Mouse (Mus musculus) liver, embryonic 14.5 days (tissue): ENCODE results near the gene Tssk6. TPM values are rescaled to one million over a fixed set of nuclear protein-coding genes. Genes with fewer than 3 reads are reported as not detected.

ENCODE experiments used
- ATAC-seq: fragments of 200-750 bp; cut with Nextera tagmentation; 2 replicates; pipeline ENCODE4 v1.8.0; 2017; ENCODE audit warnings: moderate number of reproducible peaks, mild to moderate bottlenecking, moderate library complexity; ENCODE audit not compliant: insufficient read depth
- DNase-seq, 3 experiments: peaks; one replicate each; pipeline ENCODE4 v3.0.0-alpha.2; 2012 to 2013; ENCODE audit warnings: low read depth in 3 of 3, low spot score in 3 of 3
- H3K27ac ChIP-seq: fragments of 300-500 bp; sonication (generic); 2 replicates; pipeline ENCODE4 v1.5.1; 2014; ENCODE audit warnings: moderate library complexity, mild to moderate bottlenecking, control low read depth, inconsistent platforms
- H3K27me3 ChIP-seq: fragments of 300-500 bp; sonication (generic); 2 replicates; pipeline ENCODE4 v1.6.1; 2014; ENCODE audit warnings: mild to moderate bottlenecking, low read length, moderate library complexity; ENCODE audit not compliant: control insufficient read depth, insufficient read depth
- H3K36me3 ChIP-seq: fragments of 300-500 bp; sonication (generic); replicated peaks from 2 replicates; pipeline ENCODE4 v1.6.1; 2014; ENCODE audit warnings: low read depth; ENCODE audit not compliant: control insufficient read depth, insufficient read depth
- H3K4me1 ChIP-seq, 2 experiments: fragments of 200-500 bp in 1 of 2; fragments of 300-500 bp in 1 of 2; sonication (generic) in 1 of 2; replicated peaks; 2 replicates each; pipeline ENCODE4 v1.6.1; 2012 to 2014; ENCODE audit warnings: antibody characterized with exemption in 1 of 2, inconsistent platforms in 1 of 2, low read length in 1 of 2; ENCODE audit not compliant: control insufficient read depth in 2 of 2, insufficient read depth in 2 of 2
- H3K4me2 ChIP-seq: fragments of 300-500 bp; sonication (generic); 2 replicates; pipeline ENCODE4 v1.6.1; 2014; ENCODE audit warnings: low read depth, mild to moderate bottlenecking, control low read depth, moderate library complexity
- H3K4me3 ChIP-seq, 2 experiments: fragments of 200-500 bp in 1 of 2; fragments of 300-500 bp in 1 of 2; sonication (generic) in 1 of 2; 2 replicates each; pipeline ENCODE4 v1.5.1; 2012 to 2014; ENCODE audit warnings: low read depth in 2 of 2, low read length in 2 of 2, mild to moderate bottlenecking in 2 of 2, control low read depth in 1 of 2, inconsistent platforms in 1 of 2, moderate library complexity in 1 of 2; ENCODE audit not compliant: insufficient read depth in 1 of 2
- H3K9ac ChIP-seq: fragments of 300-500 bp; sonication (generic); replicated peaks from 2 replicates; pipeline ENCODE4 v1.6.1; 2014; ENCODE audit warnings: mild to moderate bottlenecking, control low read depth, moderate library complexity
- H3K9me3 ChIP-seq: fragments of 300-500 bp; sonication (generic); 2 replicates; pipeline ENCODE4 v1.6.1; 2016; ENCODE audit warnings: low read length, mixed read lengths; ENCODE audit not compliant: control insufficient read depth
- CTCF ChIP-seq: IDR thresholded peaks from 2 replicates; pipeline ENCODE4 v1.5.1; 2016; ENCODE audit warnings: antibody characterized with exemption, low read depth, control low read depth
- EP300 ChIP-seq: IDR thresholded peaks from 2 replicates; pipeline ENCODE4 v1.6.1; 2016; ENCODE audit warnings: antibody characterized with exemption, low read depth
- WGBS: fragments of 180-500 bp; shearing (Covaris S2); extraction: QIAGEN DNeasy Blood & Tissue Kit; methylation state at CpG from one replicate; pipeline ENCODE4 v1.1.7; 2014; ENCODE audit not compliant: insufficient replicate concordance; 5-methylcytosine and 5-hydroxymethylcytosine counted together
- polyA plus RNA-seq, 2 experiments: library from polyadenylated mRNA; depleted of rRNA in 1 of 2; stranded (reverse) in 1 of 2; unstranded in 1 of 2; fragments of >200 nt; fragmentation: Nextera tagmentation in 1 of 2; extraction: Ambion mirVana in 1 of 2; gene quantifications; 2 replicates each; pipeline versions ENCODE4 v1.2.1 to v1.2.3; 2012 to 2014

Tssk6 gene
- polyA plus RNA-seq, 2 experiments, result 0.41 to 1.7 TPM

DNA sequence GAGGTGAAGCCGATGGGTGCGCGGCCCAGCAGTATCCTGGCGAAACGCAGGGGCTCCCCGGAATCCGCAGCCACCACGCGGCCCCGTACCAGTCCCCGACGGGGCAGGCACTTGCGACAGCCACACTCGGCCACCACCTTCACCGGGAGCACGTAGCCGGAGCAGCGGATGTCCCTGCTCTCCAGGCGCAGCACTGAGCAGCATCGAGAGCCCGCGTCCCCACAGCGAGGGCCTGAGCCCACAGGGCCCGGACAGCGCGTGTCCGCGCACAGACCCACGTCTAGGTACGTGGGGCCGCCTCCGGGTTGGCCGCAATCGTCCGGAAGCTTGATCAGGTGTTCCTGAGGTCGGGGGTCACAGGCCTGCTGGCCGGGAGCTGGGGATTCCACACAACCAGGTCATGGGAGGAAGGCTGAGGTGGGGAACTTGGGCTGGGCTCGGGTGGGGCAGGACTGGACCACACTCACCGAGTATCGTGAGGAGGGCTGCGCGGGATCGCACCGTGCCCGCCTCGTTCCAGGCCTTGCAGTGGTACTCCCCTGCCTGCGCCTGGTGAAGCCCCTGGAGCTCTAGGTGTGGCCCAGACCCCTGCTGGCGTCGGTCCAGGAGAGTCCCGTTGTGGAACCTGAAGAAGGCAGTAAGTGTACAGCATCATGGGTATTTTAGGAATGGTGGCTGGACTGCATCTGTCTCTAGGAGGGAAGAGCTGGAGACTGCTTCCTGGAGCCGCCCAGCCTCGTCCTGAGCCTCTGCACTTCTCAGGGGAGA lies 19.0 kb upstream of the Tssk6 start:
- DNase-seq, result no peak

GRCm38 (mm10) chr8:69884141-69884540 lies 17.8 kb upstream of the Tssk6 start:
- Histone ChIP-seq H3K4me3 (no peak overlapping the region), H3K27ac (no peak overlapping the region), H3K36me3 (no peaks in the 10 kb centered on the region), H3K9me3 (no peaks in the 10 kb centered on the region), H3K4me1 (no peaks in the 10 kb centered on the region), H3K4me2 (no peak overlapping the region), H3K9ac (no peak overlapping the region), H3K27me3 (peaks cover 100% of the 10 kb centered on the region)
- TF ChIP-seq CTCF (no peak), EP300 (no peak)
- ATAC-seq, result no peak
- 50% methylated on average over 13 of the region's 13 CpGs for whole genome bisulfite sequencing
- DNase-seq, result no peak

More for the DNA sequence above, 19.0 kb upstream of the Tssk6 start:
- no peaks in the 10 kb centered on the region for H3K36me3 ChIP-seq
- no peak for ATAC-seq
- no peak for TF ChIP-seq EP300
- no peak for TF ChIP-seq CTCF
- peaks cover 90% of the 10 kb centered on the region for H3K27me3 ChIP-seq
- WGBS, result 19% methylated on average over 52 of the region's 52 CpGs
- no peak overlapping the region for H3K27ac ChIP-seq
- no peaks in the 10 kb centered on the region for H3K4me1 ChIP-seq
- H3K4me2 ChIP-seq, result no peak overlapping the region
- no peaks in the 10 kb centered on the region for H3K9me3 ChIP-seq
- no peak overlapping the region for H3K9ac ChIP-seq
- no peak overlapping the region for H3K4me3 ChIP-seq

DNA sequence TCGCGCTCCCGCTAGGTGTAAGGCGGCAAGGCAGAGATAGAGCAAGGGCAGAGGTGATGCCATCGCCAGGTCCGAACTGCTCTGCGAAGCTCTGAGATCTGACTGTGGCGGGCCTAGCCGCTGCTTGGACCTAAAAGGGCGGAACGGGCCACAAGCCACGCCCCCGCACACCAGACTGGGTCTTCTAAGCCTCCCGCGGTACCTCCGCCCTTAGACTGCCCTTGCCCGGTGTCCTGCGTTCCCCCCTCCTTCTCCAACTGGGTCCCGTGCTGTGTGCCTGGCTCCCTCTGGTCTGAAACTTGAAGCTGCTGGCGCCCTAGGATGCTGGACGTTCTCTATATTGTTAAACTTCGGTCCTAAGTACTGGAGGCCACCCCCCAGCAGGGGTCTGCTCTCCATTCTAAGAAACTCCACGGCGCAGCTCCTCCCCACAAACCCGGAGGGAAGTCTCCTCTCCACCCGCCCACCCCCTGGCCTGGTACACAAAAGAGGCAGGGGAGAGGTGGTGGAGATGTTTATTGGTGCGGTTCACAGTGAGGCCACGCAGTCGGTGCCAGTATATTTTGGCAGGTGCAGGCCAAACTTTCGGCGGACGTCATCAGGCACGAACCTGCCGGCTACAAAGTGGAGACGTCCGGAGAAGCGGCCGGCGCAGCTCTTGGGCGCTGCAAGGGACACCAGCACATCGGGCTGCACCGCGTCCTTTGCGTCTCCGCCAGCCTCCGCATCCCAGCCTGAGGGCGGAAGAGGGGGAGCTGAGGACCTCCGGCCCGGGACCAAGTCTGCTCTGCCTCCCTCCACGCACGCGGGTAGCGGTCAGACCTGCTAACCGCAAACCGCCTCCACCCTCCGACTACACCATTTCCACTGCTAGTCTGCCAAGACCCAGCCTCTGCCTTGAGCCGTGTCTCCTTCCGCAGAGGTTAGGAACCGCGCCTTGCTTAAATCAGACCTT lies 14.4 kb upstream of the Tssk6 start, which contains the start of gene Cilp2:
Cilp2 (minus strand) TSS at position 399 of the 955 bp plus-strand sequence.
- WGBS, result 2% methylated on average over 54 of the region's 60 CpGs
- no peak within 1 kb of the TSS for H3K4me3 ChIP-seq
- no peak within 1 kb of the TSS for H3K4me2 ChIP-seq
- no peaks in the 10 kb centered on the region for H3K4me1 ChIP-seq
- peaks cover 83% of the 10 kb centered on the region for H3K27me3 ChIP-seq
- ATAC-seq (no peak), DNase-seq (no peak)
- TF ChIP-seq CTCF, result no peak
- TF ChIP-seq EP300, result no peak
- H3K9me3 ChIP-seq, result no peaks in the 10 kb centered on the region
- no peaks in the 10 kb centered on the region for H3K36me3 ChIP-seq
- no peak within 1 kb of the TSS for H3K9ac ChIP-seq
- no peak within 1 kb of the TSS for H3K27ac ChIP-seq

- no peaks in the 10 kb centered on the region for H3K36me3 ChIP-seq
- DNase-seq, result no peak
- no peak for ATAC-seq
- no peak overlapping the region for H3K27ac ChIP-seq
- 10% methylated on average over 24 of the region's 24 CpGs for WGBS
- H3K27me3 ChIP-seq, result peaks cover 75% of the 10 kb centered on the region
- no peak overlapping the region for H3K4me3 ChIP-seq
- no peaks in the 10 kb centered on the region for H3K9me3 ChIP-seq
- TF ChIP-seq EP300, result no peak
- TF ChIP-seq CTCF, result no peak
- H3K4me2 ChIP-seq, result no peak overlapping the region
- H3K4me1 ChIP-seq, result no peaks in the 10 kb centered on the region
- H3K9ac ChIP-seq, result no peak overlapping the region
These were observed 13.6 kb upstream of the Tssk6 start for GRCm38 (mm10) chr8:69888244-69888866.
